Mouse (Mus musculus) ES-E14 (cell line): Measurements from ENCODE around the gene Rab42.

Experiments
- CHD2 ChIP-seq: IDR thresholded peaks from 2 replicates; pipeline ENCODE4 v1.6.1; 2014; ENCODE audit warnings: mild to moderate bottlenecking, low read depth, low read length, inconsistent platforms
- MAFK ChIP-seq: IDR thresholded peaks from 2 replicates; pipeline ENCODE4 v1.6.1; 2014; ENCODE audit warnings: mild to moderate bottlenecking, low read depth, low read length, inconsistent platforms; ENCODE audit not compliant: insufficient read depth
- ZC3H11A ChIP-seq: IDR thresholded peaks from 2 replicates; pipeline ENCODE4 v1.6.1; 2012; ENCODE audit warnings: low read depth, mild to moderate bottlenecking, inconsistent platforms, low read length, borderline replicate concordance
- ZNF384 ChIP-seq: IDR thresholded peaks from 2 replicates; pipeline ENCODE4 v1.6.1; 2012; ENCODE audit warnings: low read depth, low read length, inconsistent platforms

- TF ChIP-seq CHD2 (no peak), ZC3H11A (no peak), ZNF384 (no peak), MAFK (no peak)
Measured at GRCm38 (mm10) chr4:132292988-132293387, 10.2 kb downstream of the Rab42 start.
